Comparison of ENCODE assay signal across 17 mouse cellular contexts in genomic region chr10:130422368-130422767, GRCm38 (mm10). TPM values are rescaled to one million over a fixed set of nuclear protein-coding genes. Genes with fewer than 3 reads are reported as not detected.
"Had no signal": no experiment of that assay in that cellular context is flagged by ENCODE, and none has a peak within 500 bp of the region (broad histone marks: within the 10 kb centered on the region; RNA-seq: fewer than 3 reads in every experiment).

No protein-coding gene starts in this region.

RNA-seq across cellular contexts. Expression of gene Vmn2r85, which starts 7.1 kb away (rescaled TPM):
- polyA plus RNA-seq: embryonic facial prominence, embryonic 10.5 days; embryonic facial prominence, embryonic 11.5 days; embryonic facial prominence, embryonic 12.5 days; embryonic facial prominence, embryonic 13.5 days; embryonic facial prominence, embryonic 14.5 days; embryonic facial prominence, embryonic 15.5 days; erythroblast, embryonic 14.5 days; forebrain, embryonic 10.5 days; forebrain, embryonic 11.5 days; forebrain, embryonic 12.5 days; forebrain, embryonic 13.5 days; forebrain, embryonic 14.5 days; forebrain, embryonic 15.5 days; gonadal fat pad, adult 2 months; heart, adult 2 months; heart, embryonic 10.5 days had no signal

RNA-seq across cellular contexts. Expression of gene Vmn2r84, which starts 28.2 kb away (rescaled TPM):
- polyA plus RNA-seq: embryonic facial prominence, embryonic 10.5 days; embryonic facial prominence, embryonic 11.5 days; embryonic facial prominence, embryonic 12.5 days; embryonic facial prominence, embryonic 13.5 days; embryonic facial prominence, embryonic 14.5 days; embryonic facial prominence, embryonic 15.5 days; erythroblast, embryonic 14.5 days; forebrain, embryonic 10.5 days; forebrain, embryonic 12.5 days; forebrain, embryonic 13.5 days; forebrain, embryonic 14.5 days; forebrain, embryonic 15.5 days; forebrain, embryonic 16.5 days; gonadal fat pad, adult 2 months; heart, adult 2 months; heart, embryonic 10.5 days had no signal

RNA-seq across cellular contexts. Expression of gene Vmn2r86, which starts 33.5 kb away (rescaled TPM):
- polyA plus RNA-seq: embryonic facial prominence, embryonic 10.5 days; embryonic facial prominence, embryonic 11.5 days; embryonic facial prominence, embryonic 12.5 days; embryonic facial prominence, embryonic 13.5 days; embryonic facial prominence, embryonic 14.5 days; embryonic facial prominence, embryonic 15.5 days; forebrain, embryonic 10.5 days; forebrain, embryonic 13.5 days; gonadal fat pad, adult 2 months; heart, adult 2 months; heart, embryonic 10.5 days had no signal
